8 mouse cellular contexts compared by ENCODE assay signal in the genomic region with DNA sequence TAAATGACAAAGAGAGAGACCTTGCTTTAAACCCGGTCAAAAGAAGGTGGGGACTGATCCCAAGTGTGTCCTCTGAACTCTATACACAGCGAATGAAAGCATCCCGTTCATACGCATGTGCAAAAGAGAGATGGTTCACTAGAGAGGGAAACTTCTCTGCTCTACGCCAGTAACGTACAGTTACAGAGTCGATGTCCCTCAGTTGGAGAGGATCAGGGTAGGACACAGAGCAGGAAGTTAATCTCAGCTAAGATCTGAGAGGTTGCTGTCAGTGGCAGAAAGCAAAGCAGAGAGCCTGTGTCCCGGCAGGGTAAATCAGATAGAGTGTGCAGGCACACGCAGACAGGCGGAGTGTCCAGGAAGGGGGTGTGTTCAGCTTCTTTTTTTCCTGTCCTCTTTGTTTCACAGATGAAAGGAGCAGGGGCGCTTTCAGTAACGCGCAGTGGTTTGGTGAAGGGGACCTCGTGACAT. TPM values are rescaled to one million over a fixed set of nuclear protein-coding genes. Genes with fewer than 3 reads are reported as not detected.
DNase-seq lines count a peak whose midpoint lies in the region; ATAC-seq and TF ChIP-seq lines count a peak whose summit lies in the region.

No protein-coding gene starts in this region.

- 19% methylated on average over 14 of the region's 14 CpGs for WGBS in kidney, embryonic 15.5 days
- WGBS in embryonic facial prominence, embryonic 14.5 days = 38% methylated on average over 14 of the region's 14 CpGs
- 24% methylated on average over 14 of the region's 14 CpGs for WGBS in limb, embryonic 14.5 days
- 32% methylated on average over 14 of the region's 14 CpGs for WGBS in stomach, embryonic 16.5 days
- 31% methylated on average over 14 of the region's 14 CpGs for WGBS in liver, embryonic 12.5 days (ENCODE audit: insufficient replicate concordance)

- peak overlapping the region; percentile 15 for H3K4me3 ChIP-seq in kidney, embryonic 15.5 days (replicated peaks)
- H3K4me3 ChIP-seq in embryonic facial prominence, embryonic 14.5 days (ENCODE audit: low read depth, low read length) = no peak overlapping the region
- H3K4me3 ChIP-seq in limb, embryonic 14.5 days (replicated peaks; ENCODE audit: low read length) = no peak overlapping the region
- no peak overlapping the region for H3K4me3 ChIP-seq in stomach, embryonic 16.5 days (replicated peaks; ENCODE audit: low read length)
- no peak overlapping the region for H3K4me3 ChIP-seq in left cerebral cortex, adult 2 months
- no peak overlapping the region for H3K4me3 ChIP-seq in liver, embryonic 12.5 days

- 0 out of 2 replicates have a peak overlapping the region, but pooled peaks have one; percentile 14 for H3K9ac ChIP-seq in kidney, embryonic 15.5 days
- peak overlapping the region; percentile 26; the same call in 1 of the 2 replicates for H3K9ac ChIP-seq in embryonic facial prominence, embryonic 14.5 days (ENCODE audit: low read depth, low read length)
- H3K9ac ChIP-seq in limb, embryonic 14.5 days (ENCODE audit: low read depth, low read length, severe bottlenecking) = no peak overlapping the region
- no peak overlapping the region for H3K9ac ChIP-seq in stomach, embryonic 16.5 days (ENCODE audit: low read length)
- no peak overlapping the region for H3K9ac ChIP-seq in liver, embryonic 12.5 days

- H3K4me1 ChIP-seq in kidney, embryonic 15.5 days = peaks cover 19% of the 10 kb centered on the region
- H3K4me1 ChIP-seq in embryonic facial prominence, embryonic 14.5 days (ENCODE audit: control insufficient read depth, insufficient read depth, low read length) = peaks cover 3% of the 10 kb centered on the region; the same call in 1 of the 2 replicates
- H3K4me1 ChIP-seq in limb, embryonic 14.5 days (ENCODE audit: control insufficient read depth, insufficient read depth, low read length) = peaks cover 14% of the 10 kb centered on the region; the same call in 1 of the 2 replicates
- peaks cover under 1% of the 10 kb centered on the region; the same call in 1 of the 2 replicates for H3K4me1 ChIP-seq in stomach, embryonic 16.5 days (ENCODE audit: control insufficient read depth, insufficient read depth, low read length)
- peaks cover 24% of the 10 kb centered on the region for H3K4me1 ChIP-seq in liver, embryonic 12.5 days

- no peak overlapping the region for H3K27ac ChIP-seq in kidney, embryonic 15.5 days
- H3K27ac ChIP-seq in embryonic facial prominence, embryonic 14.5 days (replicated peaks; ENCODE audit: low read depth, low read length) = no peak overlapping the region; the same call in 1 of the 2 replicates
- H3K27ac ChIP-seq in limb, embryonic 14.5 days (replicated peaks; ENCODE audit: low read depth, low read length) = no peak overlapping the region
- H3K27ac ChIP-seq in stomach, embryonic 16.5 days (ENCODE audit: low read length) = no peak overlapping the region
- H3K27ac ChIP-seq in left cerebral cortex, adult 2 months = no peak overlapping the region
- no peak overlapping the region for H3K27ac ChIP-seq in liver, embryonic 12.5 days

- no peak for TF ChIP-seq CTCF in left cerebral cortex, adult 2 months (IDR thresholded peaks at IDR 0.05)

- no peaks in the 10 kb centered on the region for H3K36me3 ChIP-seq in kidney, embryonic 15.5 days
- H3K36me3 ChIP-seq in embryonic facial prominence, embryonic 14.5 days (ENCODE audit: control insufficient read depth, insufficient read depth, low read length) = no peaks in the 10 kb centered on the region
- no peaks in the 10 kb centered on the region for H3K36me3 ChIP-seq in limb, embryonic 14.5 days (ENCODE audit: control insufficient read depth, insufficient read depth, low read length)
- no peaks in the 10 kb centered on the region for H3K36me3 ChIP-seq in stomach, embryonic 16.5 days (ENCODE audit: control insufficient read depth, insufficient read depth, low read length)
- no peaks in the 10 kb centered on the region for H3K36me3 ChIP-seq in liver, embryonic 12.5 days

- H3K27me3 ChIP-seq in kidney, embryonic 15.5 days = no peaks in the 10 kb centered on the region
- no peaks in the 10 kb centered on the region for H3K27me3 ChIP-seq in embryonic facial prominence, embryonic 14.5 days (replicated peaks; ENCODE audit: control insufficient read depth, insufficient read depth, low read length)
- H3K27me3 ChIP-seq in limb, embryonic 14.5 days (ENCODE audit: control insufficient read depth, insufficient read depth, low read length) = no peaks in the 10 kb centered on the region
- H3K27me3 ChIP-seq in stomach, embryonic 16.5 days (ENCODE audit: control insufficient read depth, insufficient read depth, low read length) = no peaks in the 10 kb centered on the region; the same call in 1 of the 2 replicates
- H3K27me3 ChIP-seq in liver, embryonic 12.5 days (replicated peaks) = peaks cover 8% of the 10 kb centered on the region; the same call in 1 of the 2 replicates

- DNase-seq in kidney, postnatal 36 days = no peak
- peak; percentile 13 for DNase-seq in embryonic facial prominence, embryonic 14.5 days (ENCODE audit: low spot score)
- DNase-seq in limb, embryonic 14.5 days (ENCODE audit: low spot score) = no peak
- DNase-seq in left cerebral cortex, adult 2 months (ENCODE audit: extremely low spot score in 1 of 2, low spot score in 2 of 2) = no peak
- no peak for DNase-seq in right cerebral cortex, postnatal 4 days

- ATAC-seq in kidney, embryonic 15.5 days (replicated peaks; ENCODE audit: low FRiP score) = no peak
- ATAC-seq in embryonic facial prominence, embryonic 14.5 days (ENCODE audit: low read depth) = no peak
- ATAC-seq in limb, embryonic 14.5 days (ENCODE audit: low FRiP score, low read depth) = no peak
- no peak for ATAC-seq in stomach, embryonic 16.5 days (ENCODE audit: insufficient read depth, low FRiP score)
- no peak for ATAC-seq in liver, embryonic 12.5 days

- TF ChIP-seq POLR2A in limb, embryonic 14.5 days (IDR thresholded peaks at IDR 0.05; ENCODE audit: borderline replicate concordance, extremely low read depth, insufficient read depth, insufficient read length) = no peak

- intact Hi-C loops in left cerebral cortex, adult 2 months (cut with DNase I) = no loop called here

- peak overlapping the region; percentile 51 for H3K4me2 ChIP-seq in kidney, embryonic 15.5 days
- peak overlapping the region; percentile 36 for H3K4me2 ChIP-seq in embryonic facial prominence, embryonic 14.5 days (ENCODE audit: low read depth, low read length)
- peak overlapping the region; percentile 32; the same call in 1 of the 2 replicates for H3K4me2 ChIP-seq in limb, embryonic 14.5 days (replicated peaks; ENCODE audit: low read depth, low read length, severe bottlenecking)
- H3K4me2 ChIP-seq in stomach, embryonic 16.5 days (ENCODE audit: low read depth, low read length) = peak overlapping the region; percentile 10; the same call in 1 of the 2 replicates
- no peak overlapping the region for H3K4me2 ChIP-seq in liver, embryonic 12.5 days

- H3K9me3 ChIP-seq in kidney, embryonic 15.5 days (replicated peaks) = no peaks in the 10 kb centered on the region
- no peaks in the 10 kb centered on the region for H3K9me3 ChIP-seq in embryonic facial prominence, embryonic 14.5 days (ENCODE audit: control insufficient read depth, low read length)
- H3K9me3 ChIP-seq in limb, embryonic 14.5 days (ENCODE audit: control insufficient read depth, low read length) = no peaks in the 10 kb centered on the region
- no peaks in the 10 kb centered on the region for H3K9me3 ChIP-seq in stomach, embryonic 16.5 days (replicated peaks; ENCODE audit: control insufficient read depth, low read length)
- H3K9me3 ChIP-seq in liver, embryonic 12.5 days (replicated peaks) = no peaks in the 10 kb centered on the region

RNA-seq across cellular contexts. Expression of a gene that starts 3.0 kb away (rescaled TPM):
- 38.1 and 39.8 TPM in 2 replicates for polyA plus RNA-seq in kidney, embryonic 15.5 days (2015; fragmentation: Nextera tagmentation; extraction: Ambion mirVana)
- polyA plus RNA-seq in embryonic facial prominence, embryonic 14.5 days (2014; fragmentation: Nextera tagmentation; extraction: Ambion mirVana) = 23.8 and 24.2 TPM in 2 replicates
- 31.0 and 34.4 TPM in 2 replicates for polyA plus RNA-seq in limb, embryonic 14.5 days (2012; rRNA removed)
- 29.5 and 39.4 TPM in 2 replicates for polyA plus RNA-seq in limb, embryonic 14.5 days (2014; fragmentation: Nextera tagmentation; extraction: Ambion mirVana)
- 28.9 and 32.8 TPM in 2 replicates for polyA plus RNA-seq in stomach, embryonic 16.5 days (2015; fragmentation: Nextera tagmentation; extraction: Ambion mirVana)
- 100 to 1,000 TPM; 311 to 327 TPM for total RNA-seq in left cerebral cortex, adult 2 months (2021)
- polyA plus RNA-seq in liver, embryonic 12.5 days (2016; fragmentation: Nextera tagmentation; extraction: Ambion mirVana) = 10.6 and 11.2 TPM in 2 replicates

Comparison
In these comparisons a context has a peak if more than half of its experiments do, and no peak if none do; other contexts are left out.
1. H3K9ac ChIP-seq: peak in kidney, embryonic 15.5 days (single experiment) and embryonic facial prominence, embryonic 14.5 days (single experiment); none in limb, embryonic 14.5 days (single experiment), stomach, embryonic 16.5 days (single experiment) and liver, embryonic 12.5 days (single experiment).